Mouse (Mus musculus) hindbrain, embryonic 15.5 days (tissue): ENCODE data around the gene Gna13. TPM values are rescaled to one million over a fixed set of nuclear protein-coding genes. Genes with fewer than 3 reads are reported as not detected.

Source experiments
- ATAC-seq: fragments of 200-750 bp; cut with Nextera tagmentation; 2 replicates; pipeline ENCODE4 v1.8.0; 2017; ENCODE audit warnings: low read depth, moderate number of reproducible peaks, moderate TSS enrichment; ENCODE audit not compliant: low FRiP score
- H3K27ac ChIP-seq: fragments of 300-500 bp; sonication (generic); replicated peaks from 2 replicates; pipeline ENCODE4 v1.5.1; 2015; ENCODE audit warnings: mild to moderate bottlenecking, inconsistent platforms
- H3K27me3 ChIP-seq: fragments of 300-500 bp; sonication (generic); 2 replicates; pipeline ENCODE4 v1.6.1; 2015; ENCODE audit warnings: control low read depth, inconsistent platforms
- H3K36me3 ChIP-seq: fragments of 300-500 bp; sonication (generic); 2 replicates; pipeline ENCODE4 v1.6.1; 2015; ENCODE audit warnings: control low read depth, inconsistent platforms
- H3K4me1 ChIP-seq: fragments of 300-500 bp; sonication (generic); replicated peaks from 2 replicates; pipeline ENCODE4 v1.6.1; 2015; ENCODE audit warnings: control low read depth, inconsistent platforms
- H3K4me2 ChIP-seq: fragments of 300-500 bp; sonication (generic); 2 replicates; pipeline ENCODE4 v1.6.1; 2015; ENCODE audit warnings: moderate library complexity, mild to moderate bottlenecking, inconsistent platforms
- H3K4me3 ChIP-seq: fragments of 300-500 bp; sonication (generic); 2 replicates; pipeline ENCODE4 v1.5.1; 2015; ENCODE audit warnings: mild to moderate bottlenecking, inconsistent platforms
- H3K9ac ChIP-seq: fragments of 300-500 bp; sonication (generic); 2 replicates; pipeline ENCODE4 v1.6.1; 2015; ENCODE audit warnings: inconsistent platforms
- H3K9me3 ChIP-seq: fragments of 300-500 bp; sonication (generic); 2 replicates; pipeline ENCODE4 v1.6.1; 2016; ENCODE audit warnings: control low read depth, inconsistent platforms
- WGBS: fragments of 180-500 bp; shearing (Covaris S2); methylation state at CpG from one replicate; pipeline ENCODE4 v1.1.7; 2015; 5-methylcytosine and 5-hydroxymethylcytosine counted together
- polyA plus RNA-seq: library from polyadenylated mRNA; unstranded; fragments of >200 nt; fragmentation: Nextera tagmentation; extraction: Ambion mirVana; gene quantifications from 2 replicates; pipeline ENCODE4 v1.2.1, GENCODE M21; 2015

Gna13 gene
- polyA plus RNA-seq, 1 experiment from 2014 or later, result 19.4 TPM

GRCm38 (mm10) chr11:109351489-109351888 is 11.1 kb upstream of the Gna13 start:
- no peak overlapping the region for H3K4me3 ChIP-seq
- H3K36me3 ChIP-seq, result no peaks in the 10 kb centered on the region
- H3K9me3 ChIP-seq, result no peaks in the 10 kb centered on the region
- 93% methylated on average over 4 of the region's 4 CpGs for WGBS
- no peak overlapping the region for H3K27ac ChIP-seq
- ATAC-seq, result no peak
- H3K27me3 ChIP-seq, result no peaks in the 10 kb centered on the region
- no peak overlapping the region for H3K4me2 ChIP-seq
- no peak overlapping the region for H3K9ac ChIP-seq
- H3K4me1 ChIP-seq, result peaks cover 15% of the 10 kb centered on the region

GRCm38 (mm10) chr11:109353391-109354235 is 9.0 kb upstream of the Gna13 start:
- ATAC-seq, result no peak
- no peaks in the 10 kb centered on the region for H3K27me3 ChIP-seq
- 59% methylated on average over 12 of the region's 12 CpGs for WGBS
- peaks cover 8% of the 10 kb centered on the region; the same call in 1 of the 2 replicates for H3K4me1 ChIP-seq
- H3K4me2 ChIP-seq, result no peak overlapping the region
- no peak overlapping the region for H3K27ac ChIP-seq
- no peaks in the 10 kb centered on the region for H3K36me3 ChIP-seq
- no peak overlapping the region for H3K9ac ChIP-seq
- H3K4me3 ChIP-seq, result no peak overlapping the region
- H3K9me3 ChIP-seq, result no peaks in the 10 kb centered on the region

GRCm38 (mm10) chr11:109354236-109354613 is 8.4 kb upstream of the Gna13 start:
- Histone ChIP-seq H3K4me2 (no peak overlapping the region), H3K4me3 (no peak overlapping the region), H3K9me3 (no peaks in the 10 kb centered on the region), H3K27me3 (no peaks in the 10 kb centered on the region), H3K27ac (no peak overlapping the region), H3K36me3 (no peaks in the 10 kb centered on the region), H3K4me1 (peaks cover 8% of the 10 kb centered on the region; the same call in 1 of the 2 replicates), H3K9ac (no peak overlapping the region)
- ATAC-seq, result no peak
- 87% methylated on average over 6 of the region's 6 CpGs for WGBS

GRCm38 (mm10) chr11:109355771-109356388 is 6.8 kb upstream of the Gna13 start:
- WGBS, result 58% methylated on average over 16 of the region's 16 CpGs
- H3K27ac ChIP-seq, result no peak overlapping the region

GRCm38 (mm10) chr11:109357171-109357570 is 5.5 kb upstream of the Gna13 start:
- 92% methylated on average over 5 of the region's 5 CpGs for WGBS

More at GRCm38 (mm10) chr11:109355771-109356388, 6.8 kb upstream of the Gna13 start:
- Histone ChIP-seq H3K9ac (no peak overlapping the region), H3K4me2 (no peak overlapping the region), H3K9me3 (no peaks in the 10 kb centered on the region), H3K4me3 (no peak overlapping the region), H3K27me3 (0 out of 2 replicates have a peak, but pooled peaks cover 2% of the 10 kb centered on the region), H3K36me3 (no peaks in the 10 kb centered on the region), H3K4me1 (peaks cover 13% of the 10 kb centered on the region; the same call in 1 of the 2 replicates)
- ATAC-seq, result no peak

GRCm38 (mm10) chr11:109358549-109358948 is 4.1 kb upstream of the Gna13 start:
- peak; percentile 43 for ATAC-seq
- H3K27ac ChIP-seq, result peak overlapping the region; percentile 61
- 15% methylated on average over 3 of the region's 3 CpGs for WGBS

More at GRCm38 (mm10) chr11:109357171-109357570, 5.5 kb upstream of the Gna13 start:
- no peak for ATAC-seq
- Histone ChIP-seq H3K27ac (no peak overlapping the region), H3K4me3 (no peak overlapping the region), H3K36me3 (no peaks in the 10 kb centered on the region), H3K4me1 (peaks cover 25% of the 10 kb centered on the region), H3K9ac (no peak overlapping the region), H3K9me3 (no peaks in the 10 kb centered on the region), H3K4me2 (no peak overlapping the region), H3K27me3 (peaks cover 2% of the 10 kb centered on the region; the same call in 1 of the 2 replicates)

DNA sequence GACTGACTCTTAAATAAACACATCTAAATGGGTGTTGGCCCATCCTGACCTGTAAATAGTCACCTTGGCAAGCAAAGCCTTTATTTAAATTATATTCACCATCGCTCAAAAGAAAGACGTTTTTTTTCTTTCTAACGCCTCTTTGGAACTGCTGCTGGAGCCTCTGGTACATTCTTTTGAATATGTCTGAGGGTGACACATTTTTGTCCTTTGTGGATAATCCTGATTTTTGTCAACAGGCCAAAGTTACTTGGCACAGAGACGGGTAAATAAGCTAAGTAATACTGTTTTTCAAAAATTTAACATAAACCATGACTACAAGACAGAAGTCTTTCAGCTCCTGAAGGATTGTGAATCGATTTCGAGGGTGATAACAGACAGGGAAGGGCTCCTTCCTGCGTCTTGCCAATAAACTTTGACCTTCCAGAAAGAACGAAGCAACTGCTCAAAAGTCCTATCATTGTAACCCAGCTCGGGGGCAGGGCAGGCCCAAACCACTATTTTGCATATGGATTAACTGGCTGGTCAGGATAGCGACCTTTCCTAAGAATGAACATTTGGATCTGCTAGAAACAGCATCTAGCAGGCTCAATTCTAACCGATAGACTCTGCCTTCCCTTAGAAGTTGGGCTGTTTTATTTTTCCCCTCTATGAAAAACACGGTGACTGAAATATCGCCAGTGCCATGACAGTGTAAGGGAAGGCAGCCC is 3.4 kb upstream of the Gna13 start:
- Histone ChIP-seq H3K4me3 (no peak overlapping the region), H3K9ac (no peak overlapping the region), H3K4me1 (peaks cover 28% of the 10 kb centered on the region), H3K27me3 (peaks cover 2% of the 10 kb centered on the region; the same call in 1 of the 2 replicates), H3K36me3 (no peaks in the 10 kb centered on the region), H3K27ac (peak overlapping the region; percentile 61), H3K4me2 (no peak overlapping the region), H3K9me3 (no peaks in the 10 kb centered on the region)
- ATAC-seq, result no peak
- 33% methylated on average over 13 of the region's 13 CpGs for WGBS

More at GRCm38 (mm10) chr11:109358549-109358948, 4.1 kb upstream of the Gna13 start:
- Histone ChIP-seq H3K4me3 (no peak overlapping the region), H3K36me3 (no peaks in the 10 kb centered on the region), H3K9me3 (no peaks in the 10 kb centered on the region), H3K9ac (no peak overlapping the region), H3K4me1 (peaks cover 22% of the 10 kb centered on the region), H3K27me3 (peaks cover 2% of the 10 kb centered on the region; the same call in 1 of the 2 replicates), H3K4me2 (no peak overlapping the region)

DNA sequence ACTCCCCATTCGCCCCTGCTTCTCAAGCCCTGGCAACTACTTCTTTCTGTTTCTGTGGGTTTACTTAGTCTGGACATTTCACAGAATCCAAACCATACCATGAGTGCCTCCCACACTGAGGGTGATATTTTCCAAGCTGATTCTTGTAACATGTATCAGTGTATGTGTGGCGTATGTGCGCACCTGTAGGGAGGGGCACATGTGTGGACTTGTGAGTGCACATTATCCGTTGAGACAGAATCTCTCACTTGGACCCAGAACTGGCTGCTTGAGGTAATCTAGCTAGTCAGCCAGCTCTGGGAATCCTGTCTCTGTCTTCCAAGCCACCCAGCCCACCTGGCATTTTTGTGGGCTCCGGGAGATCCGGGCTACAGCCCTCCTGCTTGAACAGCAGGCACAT is 2.5 kb upstream of the Gna13 start:
- Histone ChIP-seq H3K4me3 (no peak overlapping the region), H3K9ac (no peak overlapping the region), H3K4me1 (peaks cover 37% of the 10 kb centered on the region), H3K4me2 (no peak overlapping the region), H3K27ac (peak overlapping the region; percentile 61; the same call in 1 of the 2 replicates), H3K27me3 (peaks cover 2% of the 10 kb centered on the region; the same call in 1 of the 2 replicates), H3K9me3 (no peaks in the 10 kb centered on the region), H3K36me3 (no peaks in the 10 kb centered on the region)
- ATAC-seq, result no peak
- 88% methylated on average over 6 of the region's 6 CpGs for WGBS

DNA sequence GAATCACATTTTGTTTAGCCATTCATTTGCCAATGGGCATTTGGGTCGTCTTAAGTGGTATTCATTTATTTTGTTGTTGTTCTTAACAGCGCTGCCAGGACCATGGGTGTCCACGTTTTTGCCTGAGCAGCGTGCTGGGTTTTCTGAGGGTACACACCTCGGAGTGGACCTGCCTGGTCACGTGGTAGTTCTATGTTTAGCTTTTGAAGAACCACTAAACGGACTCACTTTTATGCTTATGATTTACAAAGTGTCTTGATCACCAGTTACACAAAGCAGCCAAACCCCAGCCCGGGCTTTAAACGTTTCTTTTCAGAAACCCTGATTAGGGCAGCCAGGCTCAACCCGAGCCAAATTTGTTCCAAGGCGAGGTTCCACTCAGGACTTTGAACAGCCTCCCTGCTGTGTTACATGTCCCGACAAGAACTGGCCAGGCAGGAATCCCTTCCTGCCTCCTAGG is 2.0 kb upstream of the Gna13 start:
- 61% methylated on average over 12 of the region's 12 CpGs for WGBS
- no peaks in the 10 kb centered on the region for H3K9me3 ChIP-seq
- ATAC-seq, result no peak
- peaks cover 42% of the 10 kb centered on the region for H3K4me1 ChIP-seq
- no peak overlapping the region for H3K4me3 ChIP-seq
- no peaks in the 10 kb centered on the region for H3K36me3 ChIP-seq
- no peak overlapping the region for H3K4me2 ChIP-seq
- peaks cover 2% of the 10 kb centered on the region; the same call in 1 of the 2 replicates for H3K27me3 ChIP-seq
- no peak overlapping the region for H3K27ac ChIP-seq
- no peak overlapping the region for H3K9ac ChIP-seq

- H3K27me3 ChIP-seq, result peaks cover 2% of the 10 kb centered on the region; the same call in 1 of the 2 replicates
- WGBS, result 79% methylated on average over 7 of the region's 7 CpGs
- no peak overlapping the region for H3K4me2 ChIP-seq
- ATAC-seq, result no peak
- 0 out of 2 replicates have a peak overlapping the region, but pooled peaks have one; percentile 94 for H3K27ac ChIP-seq
- peak overlapping the region; percentile 71; the same call in 1 of the 2 replicates for H3K9ac ChIP-seq
- peaks cover 6% of the 10 kb centered on the region; the same call in 1 of the 2 replicates for H3K36me3 ChIP-seq
- H3K9me3 ChIP-seq, result no peaks in the 10 kb centered on the region
- peak overlapping the region; percentile 97 for H3K4me3 ChIP-seq
- H3K4me1 ChIP-seq, result peaks cover 49% of the 10 kb centered on the region
Observed at GRCm38 (mm10) chr11:109361241-109361630, 1.4 kb upstream of the Gna13 start.

GRCm38 (mm10) chr11:109361631-109362462 is 784 bp upstream of the Gna13 start:
- Histone ChIP-seq H3K9ac (peak overlapping the region; percentile 71), H3K4me2 (peak overlapping the region; percentile 86), H3K36me3 (peaks cover 9% of the 10 kb centered on the region; the same call in 1 of the 2 replicates), H3K9me3 (no peaks in the 10 kb centered on the region), H3K27me3 (peaks cover 2% of the 10 kb centered on the region; the same call in 1 of the 2 replicates), H3K4me3 (peak overlapping the region; percentile 97), H3K4me1 (peaks cover 55% of the 10 kb centered on the region), H3K27ac (peak overlapping the region; percentile 94)
- 10% methylated on average over 27 of the region's 27 CpGs for WGBS
- ATAC-seq, result no peak; the same call in 1 of the 2 replicates
